Mouse (Mus musculus): Measurements from ENCODE around the gene Prdm8.

DNA sequence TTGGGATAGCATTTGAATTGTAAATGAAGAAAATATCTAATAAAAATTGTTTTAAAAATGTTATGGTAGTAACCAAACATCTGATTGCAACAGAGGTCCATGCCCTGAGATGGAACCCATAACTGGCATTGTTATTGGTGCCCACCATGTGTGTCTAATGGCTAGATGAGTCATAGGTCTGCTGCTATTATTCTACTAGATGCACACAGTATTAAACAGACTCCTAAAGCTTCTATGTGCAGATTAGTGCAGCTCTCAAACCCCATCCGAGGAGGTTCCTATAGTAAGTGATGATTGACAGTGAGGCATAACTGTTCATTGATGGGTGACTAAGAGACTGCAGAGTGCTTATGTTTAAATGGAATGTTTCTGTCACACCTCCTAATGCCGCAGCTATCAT is 59.7 kb downstream of the Prdm8 start:
- TF ChIP-seq CTCF (IDR thresholded peaks at IDR 0.05; ENCODE audit: low read depth, low read length), result no peak
- no peak for TF ChIP-seq POLR2A (IDR thresholded peaks at IDR 0.05; ENCODE audit: borderline replicate concordance, low read depth, low read length)
